Comparison of ENCODE assay signal across 28 mouse cellular contexts in genomic region chr8:115214870-115215269, GRCm38 (mm10).
DNase-seq lines count a peak whose midpoint lies in the region; ATAC-seq lines count a peak whose summit lies in the region.
"Had no signal": no experiment of that assay in that cellular context is flagged by ENCODE, and none has a peak within 500 bp of the region (broad histone marks: within the 10 kb centered on the region; RNA-seq: fewer than 3 reads in every experiment).

No protein-coding gene starts in this region.

- no peaks in the 10 kb centered on the region for H3K27me3 ChIP-seq in forebrain, embryonic 14.5 days (replicated peaks; ENCODE audit: control insufficient read depth, insufficient read depth, low read length)
- H3K27me3 ChIP-seq in forebrain, embryonic 15.5 days: peaks cover 3% of the 10 kb centered on the region; the same call in 1 of the 2 replicates
- H3K27me3 ChIP-seq in kidney, embryonic 14.5 days (ENCODE audit: control insufficient read depth, insufficient read depth, low read length): no peaks in the 10 kb centered on the region
- H3K27me3 ChIP-seq: heart, embryonic 15.5 days; hindbrain, embryonic 15.5 days; intestine, embryonic 15.5 days; liver, embryonic 15.5 days had no signal

- H3K9ac ChIP-seq in forebrain, embryonic 14.5 days (ENCODE audit: low read length): no peak overlapping the region
- H3K9ac ChIP-seq in forebrain, embryonic 15.5 days (replicated peaks): no peak overlapping the region
- H3K9ac ChIP-seq in kidney, embryonic 14.5 days (ENCODE audit: low read depth, low read length): no peak overlapping the region
- H3K9ac ChIP-seq: forebrain, postnatal 0 days; heart, embryonic 15.5 days; hindbrain, embryonic 15.5 days; intestine, embryonic 15.5 days; liver, embryonic 15.5 days had no signal

- no peak for ATAC-seq in forebrain, embryonic 14.5 days
- no peak for ATAC-seq in forebrain, embryonic 15.5 days (replicated peaks)
- ATAC-seq in kidney, embryonic 14.5 days (ENCODE audit: low FRiP score, low TSS enrichment): no peak
- ATAC-seq: CD4-positive, CD25-positive, alpha-beta regulatory T cell, adult 4 months; forebrain, postnatal 0 days; intestine, embryonic 15.5 days; lung, postnatal 0 days; midbrain, embryonic 16.5 days had no signal

- H3K9me3 ChIP-seq in forebrain, embryonic 14.5 days (replicated peaks; ENCODE audit: control insufficient read depth, low read length): no peaks in the 10 kb centered on the region
- H3K9me3 ChIP-seq in forebrain, embryonic 15.5 days: no peaks in the 10 kb centered on the region
- no peaks in the 10 kb centered on the region for H3K9me3 ChIP-seq in kidney, embryonic 14.5 days (ENCODE audit: control insufficient read depth, low read length)
- H3K9me3 ChIP-seq: heart, embryonic 15.5 days; hindbrain, embryonic 15.5 days; intestine, embryonic 15.5 days; liver, embryonic 15.5 days; midbrain, embryonic 10.5 days had no signal

- 57% methylated on average over 17 of the region's 17 CpGs for WGBS in forebrain, embryonic 14.5 days
- WGBS in forebrain, embryonic 15.5 days: 56% methylated on average over 17 of the region's 17 CpGs
- WGBS in kidney, embryonic 14.5 days: 72% methylated on average over 17 of the region's 17 CpGs

- no peak overlapping the region for H3K4me2 ChIP-seq in forebrain, embryonic 14.5 days (ENCODE audit: low read length)
- H3K4me2 ChIP-seq in forebrain, embryonic 15.5 days (replicated peaks): no peak overlapping the region
- no peak overlapping the region for H3K4me2 ChIP-seq in kidney, embryonic 14.5 days (replicated peaks; ENCODE audit: low read depth, low read length)
- H3K4me2 ChIP-seq: heart, embryonic 15.5 days; hindbrain, embryonic 15.5 days; intestine, embryonic 15.5 days; liver, embryonic 15.5 days had no signal

- no peak overlapping the region for H3K4me3 ChIP-seq in forebrain, embryonic 14.5 days (ENCODE audit: low read depth, low read length)
- H3K4me3 ChIP-seq in forebrain, embryonic 15.5 days: no peak overlapping the region
- H3K4me3 ChIP-seq in kidney, embryonic 14.5 days (ENCODE audit: low read length): no peak overlapping the region
- H3K4me3 ChIP-seq: heart, adult 2 months; heart, embryonic 15.5 days; hindbrain, embryonic 15.5 days; intestine, embryonic 15.5 days; liver, embryonic 15.5 days; midbrain, embryonic 10.5 days; myocyte had no signal

- no peak overlapping the region for H3K27ac ChIP-seq in forebrain, embryonic 14.5 days (ENCODE audit: low read depth, low read length)
- H3K27ac ChIP-seq in forebrain, embryonic 15.5 days (replicated peaks): no peak overlapping the region
- no peak overlapping the region for H3K27ac ChIP-seq in kidney, embryonic 14.5 days (ENCODE audit: low read depth, low read length)
- H3K27ac ChIP-seq: heart, adult 2 months; heart, embryonic 15.5 days; hindbrain, embryonic 15.5 days; intestine, embryonic 15.5 days; liver, embryonic 15.5 days; macrophage; midbrain, embryonic 10.5 days had no signal

- H3K36me3 ChIP-seq in forebrain, embryonic 14.5 days (ENCODE audit: control insufficient read depth, insufficient read depth, low read length): no peaks in the 10 kb centered on the region
- no peaks in the 10 kb centered on the region for H3K36me3 ChIP-seq in forebrain, embryonic 15.5 days
- no peaks in the 10 kb centered on the region for H3K36me3 ChIP-seq in kidney, embryonic 14.5 days (ENCODE audit: control insufficient read depth, insufficient read depth, low read length)
- H3K36me3 ChIP-seq: heart, embryonic 15.5 days; hindbrain, embryonic 15.5 days; intestine, embryonic 15.5 days; liver, embryonic 15.5 days; midbrain, embryonic 10.5 days had no signal

- no peaks in the 10 kb centered on the region for H3K4me1 ChIP-seq in forebrain, embryonic 14.5 days (ENCODE audit: control insufficient read depth, insufficient read depth, low read length)
- no peaks in the 10 kb centered on the region for H3K4me1 ChIP-seq in forebrain, embryonic 15.5 days
- no peaks in the 10 kb centered on the region for H3K4me1 ChIP-seq in kidney, embryonic 14.5 days (ENCODE audit: control insufficient read depth, insufficient read depth, low read length)
- H3K4me1 ChIP-seq: hindbrain, embryonic 15.5 days; intestine, embryonic 15.5 days had no signal

- peak; percentile 46 for DNase-seq in forebrain, embryonic 14.5 days (ENCODE audit: low spot score)
- peak; percentile 15 to 36 for DNase-seq in kidney, postnatal 36 days
- DNase-seq in embryo, embryonic 10.5 days (ENCODE audit: low spot score): peak; percentile 37
- peak; percentile 19 for DNase-seq in yolk sac, embryonic 10.5 days (ENCODE audit: low spot score)
- no peak for DNase-seq in adrenal gland, postnatal 14 days
- DNase-seq: adrenal gland, postnatal 25 days; cerebellum, adult 11 months; cerebellum, adult 9-11 months; forebrain, postnatal 0 days; gastrocnemius, postnatal 25 days; heart, adult 2 months; heart, postnatal 4 days; left cerebral cortex, postnatal 4 days; liver; thymus, adult 18-20 months; thymus, postnatal 36 days had no signal
